Mouse (Mus musculus) myocyte (in vitro differentiated cells): ENCODE measurements around the gene Lrrc46.

Experiments
- CEBPB ChIP-seq: IDR thresholded peaks from 2 replicates; pipeline ENCODE4 v1.6.1; 2011; ENCODE audit warnings: mild to moderate bottlenecking, moderate library complexity; ENCODE audit not compliant: poor library complexity, insufficient read depth, severe bottlenecking
- E2F4 ChIP-seq: IDR thresholded peaks from one replicate; pipeline ENCODE4 v1.6.1; 2011; ENCODE audit warnings: mild to moderate bottlenecking, control low read depth, moderate library complexity; ENCODE audit not compliant: insufficient read depth
- MAX ChIP-seq: IDR thresholded peaks from one replicate; pipeline ENCODE4 v1.6.1; 2011; ENCODE audit warnings: low read depth, mild to moderate bottlenecking, control low read depth
- MYOD1 ChIP-seq, 3 experiments: IDR thresholded peaks; one replicate each; pipeline ENCODE4 v1.6.1; 2011; ENCODE audit warnings: control low read depth in 2 of 3, low read depth in 2 of 3, mild to moderate bottlenecking in 2 of 3, moderate library complexity in 1 of 3; ENCODE audit not compliant: insufficient read length in 2 of 3, control insufficient read depth in 1 of 3
- MYOG ChIP-seq, 3 experiments: IDR thresholded peaks; one replicate each; pipeline ENCODE4 v1.6.1; 2011; ENCODE audit warnings: control low read depth in 2 of 3, low read depth in 2 of 3, mild to moderate bottlenecking in 2 of 3; ENCODE audit not compliant: insufficient read length in 2 of 3, control insufficient read depth in 1 of 3, insufficient read depth in 1 of 3
- POLR2A ChIP-seq: IDR thresholded peaks from one replicate; pipeline ENCODE4 v1.6.1; 2011; ENCODE audit warnings: low read depth, mild to moderate bottlenecking, control low read depth, moderate library complexity; ENCODE audit not compliant: insufficient read length
- POLR2AphosphoS2 ChIP-seq: IDR thresholded peaks from one replicate; pipeline ENCODE4 v1.6.1; 2011; ENCODE audit warnings: low read depth, control low read depth; ENCODE audit not compliant: insufficient read length
- USF1 ChIP-seq: IDR thresholded peaks from one replicate; pipeline ENCODE4 v1.6.1; 2011; ENCODE audit warnings: low read depth, mild to moderate bottlenecking, control low read depth, moderate library complexity

DNA sequence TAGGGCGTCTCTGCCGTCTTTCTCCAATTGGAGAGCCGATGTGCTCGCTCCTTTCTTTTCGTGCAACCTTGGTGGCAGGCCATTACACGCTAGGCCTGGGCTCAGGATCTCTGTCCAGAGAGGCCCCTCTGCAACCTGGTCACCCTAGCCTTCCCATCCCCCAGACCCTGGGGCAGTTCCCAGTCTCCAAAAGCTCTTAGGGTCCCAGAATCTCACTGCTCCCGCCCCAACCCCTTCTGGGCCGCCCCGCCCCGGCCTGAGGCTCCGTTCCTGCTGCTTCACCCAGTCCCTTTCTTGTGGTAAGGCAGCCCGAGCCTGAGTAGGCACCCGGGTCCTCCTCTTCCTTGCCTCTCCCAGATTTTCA lies 21.9 kb downstream of the Lrrc46 start:
- TF ChIP-seq POLR2A (peak; percentile 16), E2F4 (no peak), CEBPB (no peak), MYOD1 (IDR thresholded peaks at IDR 0.05; ENCODE audit: control insufficient read depth in 1 of 3, insufficient read length in 2 of 3, low read depth in 2 of 3) (no peak), USF1 (no peak), MYOG (IDR thresholded peaks at IDR 0.05; ENCODE audit: control insufficient read depth in 1 of 3, insufficient read depth in 1 of 3, insufficient read length in 2 of 3, low read depth in 2 of 3) (no peak), MAX (no peak), POLR2AphosphoS2 (no peak)
